Mouse (Mus musculus) embryo, embryonic 11 days (tissue): ENCODE data around the gene Olfr1502.
A peak's percentile ranks its signal among the peaks of the same experiment; 100 is the strongest.
"Not testable (repeated sequence)": the region's sequence is repeated elsewhere in the genome, so short reads cannot be mapped to it uniquely, and the experiment has no call there.

ENCODE experiments used
- DNase-seq: peaks from one replicate; pipeline ENCODE4 v3.0.0-alpha.2; 2015

Gene Olfr1502

DNA sequence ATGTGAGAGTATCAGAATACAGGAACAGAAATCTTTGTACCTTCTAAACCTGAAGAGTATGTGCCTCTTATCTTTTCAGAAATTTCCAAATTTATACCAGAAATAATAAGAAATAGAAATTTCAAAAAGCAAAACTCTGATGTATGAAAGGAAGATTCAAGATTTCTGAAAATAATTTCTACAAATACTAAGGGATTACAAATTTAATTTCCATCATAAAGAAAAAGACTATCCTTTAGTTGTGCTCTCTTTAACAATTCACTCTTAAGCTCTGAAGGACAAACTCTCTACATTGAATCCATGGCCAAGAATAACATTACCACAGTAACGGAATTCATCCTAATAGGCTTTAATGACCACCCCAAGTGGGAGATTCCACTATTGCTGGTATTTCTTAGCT lies at the start of gene Olfr1502:
TSS of gene Olfr1502 (plus strand) at position 301 of the 400 bp plus-strand sequence.
- no peak for DNase-seq

GRCm38 (mm10) chr19:13812823-13813222 lies 48.8 kb upstream of the Olfr1502 start:
- peak; percentile 0 for DNase-seq

GRCm38 (mm10) chr19:13818827-13819226 lies 42.8 kb upstream of the Olfr1502 start:
- DNase-seq = peak; percentile 17

- no peak for DNase-seq
Measured at GRCm38 (mm10) chr19:13819347-13819746, 42.2 kb upstream of the Olfr1502 start, which contains the start of gene Olfr1499. TSS of gene Olfr1499 (minus strand) at chr19:13819447.

- DNase-seq = no peak
Measured at GRCm38 (mm10) chr19:13820847-13821246, 40.7 kb upstream of the Olfr1502 start.

- DNase-seq = no peak
Measured at GRCm38 (mm10) chr19:13828447-13828846, 33.1 kb upstream of the Olfr1502 start.

- DNase-seq = no peak
Measured at GRCm38 (mm10) chr19:13830388-13830787, 31.2 kb upstream of the Olfr1502 start, which contains the start of gene Olfr1500. TSS of gene Olfr1500 (minus strand) at chr19:13830488.

DNA sequence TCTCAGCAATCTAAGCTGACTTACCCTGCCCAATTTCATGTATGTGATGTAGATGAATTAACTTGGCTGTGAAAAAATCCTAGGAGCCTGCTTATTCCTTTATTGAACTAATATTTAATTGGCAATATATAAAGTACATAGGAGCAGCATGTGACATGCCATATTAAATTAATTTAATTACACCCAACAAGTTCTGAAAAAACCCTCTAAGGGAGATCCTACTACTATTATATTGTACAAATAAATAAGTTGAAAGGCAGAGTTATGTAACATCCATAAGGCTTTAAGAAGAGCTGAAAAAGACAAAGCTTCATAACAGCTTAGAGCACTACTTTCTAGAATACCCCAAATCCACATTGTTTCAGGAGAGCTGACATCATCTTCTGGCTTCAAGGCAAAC lies 11.0 kb upstream of the Olfr1502 start, which contains the start of gene Olfr1501:
TSS of gene Olfr1501 (minus strand) at position 101 of the 400 bp plus-strand sequence.
- not testable (repeated sequence) for DNase-seq

- no peak for DNase-seq
Measured at GRCm38 (mm10) chr19:13897828-13898227, 36.2 kb downstream of the Olfr1502 start, which contains the start of gene Olfr1504. TSS of gene Olfr1504 (minus strand) at chr19:13897928.
